Mouse (Mus musculus) ES-Bruce4 (cell line): ENCODE data around the gene Wrnip1. TPM values are rescaled to one million over a fixed set of nuclear protein-coding genes. Genes with fewer than 3 reads are reported as not detected.
"Not testable (repeated sequence)": the region's sequence is repeated elsewhere in the genome, so short reads cannot be mapped to it uniquely, and the experiment has no call there.

Experiments
- H3K27ac ChIP-seq: 2 replicates; pipeline ENCODE4 v1.5.1; 2012; ENCODE audit warnings: low read length, inconsistent platforms; ENCODE audit not compliant: insufficient read depth
- H3K27me3 ChIP-seq: 2 replicates; pipeline ENCODE4 v1.6.1; 2012; ENCODE audit warnings: mild to moderate bottlenecking, low read length, inconsistent platforms; ENCODE audit not compliant: control insufficient read depth, poor library complexity, insufficient read depth, severe bottlenecking
- H3K36me3 ChIP-seq: 2 replicates; pipeline ENCODE4 v1.6.1; 2012; ENCODE audit warnings: inconsistent platforms, mild to moderate bottlenecking, low read length, moderate library complexity; ENCODE audit not compliant: control insufficient read depth, poor library complexity, insufficient read depth, severe bottlenecking
- H3K4me1 ChIP-seq: one replicate; pipeline ENCODE4 v1.8.1; 2011; ENCODE audit warnings: low read length; ENCODE audit not compliant: control insufficient read depth, insufficient read depth
- H3K4me3 ChIP-seq: 2 replicates; pipeline ENCODE4 v1.5.1; 2011; ENCODE audit warnings: low read depth, mild to moderate bottlenecking, low read length
- H3K9ac ChIP-seq: 2 replicates; pipeline ENCODE4 v1.6.1; 2012; ENCODE audit warnings: low read depth, mild to moderate bottlenecking, inconsistent platforms; ENCODE audit not compliant: poor library complexity, severe bottlenecking
- H3K9me3 ChIP-seq: replicated peaks from 2 replicates; pipeline ENCODE4 v1.6.1; 2012; ENCODE audit warnings: mild to moderate bottlenecking, low read length, inconsistent platforms; ENCODE audit not compliant: control insufficient read depth, poor library complexity, insufficient read depth, severe bottlenecking
- CTCF ChIP-seq: IDR thresholded peaks from one replicate; pipeline ENCODE4 v1.8.1; 2011; ENCODE audit warnings: low read depth, low read length
- EP300 ChIP-seq: IDR thresholded peaks from 2 replicates; pipeline ENCODE4 v1.6.1; 2011; ENCODE audit warnings: low read depth, low read length; ENCODE audit not compliant: insufficient read depth
- POLR2A ChIP-seq: IDR thresholded peaks from one replicate; pipeline ENCODE4 v1.8.1; 2011; ENCODE audit warnings: low read length; ENCODE audit not compliant: insufficient read depth
- polyA plus RNA-seq: library from polyadenylated mRNA; stranded (reverse); fragments of >200 nt; gene quantifications from 2 replicates; pipeline ENCODE4 v1.2.4, GENCODE M21; 2011; ENCODE audit warnings: low read depth; ENCODE audit not compliant: missing spikeins, insufficient read depth, insufficient read length

Wrnip1 gene
- polyA plus RNA-seq, 1 experiment = 21.5 TPM

- no peaks in the 10 kb centered on the region for H3K36me3 ChIP-seq
- no peaks in the 10 kb centered on the region for H3K27me3 ChIP-seq
- no peak overlapping the region for H3K27ac ChIP-seq
- TF ChIP-seq POLR2A (no peak), CTCF (no peak), EP300 (no peak)
- no peak overlapping the region for H3K4me3 ChIP-seq
- no peak overlapping the region for H3K9ac ChIP-seq
- no peaks in the 10 kb centered on the region for H3K4me1 ChIP-seq
- no peaks in the 10 kb centered on the region for H3K9me3 ChIP-seq
Observed at GRCm38 (mm10) chr13:32863456-32863855, 61.6 kb downstream of the Wrnip1 start.

DNA sequence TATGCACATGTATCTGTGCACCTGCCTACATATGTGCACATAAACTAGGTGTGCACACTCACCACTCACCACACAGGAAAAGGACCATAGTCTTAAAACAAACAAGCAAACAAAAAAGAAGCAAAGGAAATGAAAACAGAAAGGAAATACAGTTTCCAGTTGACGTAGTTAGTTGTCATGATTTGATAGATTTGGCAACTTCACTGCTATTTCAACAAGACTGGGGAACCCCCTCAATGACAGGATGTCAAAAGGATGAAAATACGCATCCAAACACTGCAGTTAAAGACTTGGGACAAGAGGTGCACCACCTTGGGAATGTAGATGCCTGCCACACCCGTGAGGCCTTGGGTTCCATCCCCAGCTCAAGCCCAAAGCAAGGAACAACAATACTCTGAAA lies 62.7 kb downstream of the Wrnip1 start:
- H3K27ac ChIP-seq, H3K9ac ChIP-seq, H3K36me3 ChIP-seq, H3K4me3 ChIP-seq, H3K27me3 ChIP-seq, H3K4me1 ChIP-seq, H3K9me3 ChIP-seq: not testable (repeated sequence)

GRCm38 (mm10) chr13:32865591-32865990 lies 63.8 kb downstream of the Wrnip1 start:
- Histone ChIP-seq H3K27me3 (no peaks in the 10 kb centered on the region), H3K9me3 (no peaks in the 10 kb centered on the region), H3K4me1 (no peaks in the 10 kb centered on the region), H3K36me3 (no peaks in the 10 kb centered on the region), H3K27ac (no peak overlapping the region), H3K4me3 (no peak overlapping the region), H3K9ac (no peak overlapping the region)
- peak; percentile 33 for TF ChIP-seq CTCF
- no peak for TF ChIP-seq EP300

- Histone ChIP-seq H3K27me3 (no peaks in the 10 kb centered on the region), H3K9me3 (no peaks in the 10 kb centered on the region), H3K27ac (no peak overlapping the region), H3K4me1 (no peaks in the 10 kb centered on the region), H3K36me3 (no peaks in the 10 kb centered on the region), H3K9ac (no peak overlapping the region), H3K4me3 (no peak overlapping the region)
- TF ChIP-seq CTCF = peak; percentile 91
- no peak for TF ChIP-seq EP300
Observed at GRCm38 (mm10) chr13:32866484-32866883, 64.6 kb downstream of the Wrnip1 start.

- Histone ChIP-seq H3K4me3 (no peak overlapping the region), H3K9me3 (no peaks in the 10 kb centered on the region), H3K36me3 (no peaks in the 10 kb centered on the region), H3K9ac (no peak overlapping the region), H3K27ac (no peak overlapping the region), H3K4me1 (no peaks in the 10 kb centered on the region), H3K27me3 (no peaks in the 10 kb centered on the region)
- no peak for TF ChIP-seq EP300
- TF ChIP-seq CTCF = no peak
- TF ChIP-seq POLR2A = no peak
Observed at GRCm38 (mm10) chr13:32867030-32867429, 65.2 kb downstream of the Wrnip1 start.

DNA sequence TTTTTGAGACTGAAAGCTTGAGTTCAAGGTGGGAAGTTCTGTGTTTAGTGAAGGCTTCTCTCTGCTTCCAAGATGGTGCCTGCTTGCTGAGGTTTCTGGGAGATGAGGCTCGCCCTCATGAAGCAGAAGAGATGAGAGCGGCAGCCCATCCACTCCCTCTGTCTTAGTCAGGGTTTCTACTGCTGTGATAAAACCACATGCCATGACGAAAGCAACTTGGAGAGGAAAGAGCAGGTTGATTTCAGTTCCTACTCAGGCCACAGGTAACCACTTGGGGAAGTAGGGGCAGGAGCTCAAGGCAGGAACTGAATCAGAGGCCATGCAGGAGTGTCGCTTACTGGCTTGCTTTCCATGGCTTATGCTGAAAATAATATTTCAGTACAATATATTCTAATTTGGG lies 66.4 kb downstream of the Wrnip1 start:
- not testable (repeated sequence) for H3K36me3 ChIP-seq, H3K4me1 ChIP-seq, H3K9me3 ChIP-seq, H3K9ac ChIP-seq, H3K4me3 ChIP-seq, H3K27me3 ChIP-seq, H3K27ac ChIP-seq

- H3K36me3 ChIP-seq = no peaks in the 10 kb centered on the region
- H3K4me1 ChIP-seq = no peaks in the 10 kb centered on the region
- no peak overlapping the region for H3K9ac ChIP-seq
- H3K27ac ChIP-seq = no peak overlapping the region
- H3K4me3 ChIP-seq = no peak overlapping the region
- TF ChIP-seq EP300 (no peak), POLR2A (no peak)
- H3K27me3 ChIP-seq = no peaks in the 10 kb centered on the region
- H3K9me3 ChIP-seq = no peaks in the 10 kb centered on the region
Observed at GRCm38 (mm10) chr13:32868843-32869242, 67.0 kb downstream of the Wrnip1 start.

Other genes starting within 250 kb of the Wrnip1 start
- not detected in 2 replicates for gene Mylk4, start 18.1 kb upstream of the Wrnip1 start, polyA plus RNA-seq
- gene D930007J09Rik, start 811 bp downstream of the Wrnip1 start, polyA plus RNA-seq = not detected in 2 replicates
- 1.6 and 2.1 TPM in 2 replicates for gene Serpinb1a, start 49.1 kb downstream of the Wrnip1 start, polyA plus RNA-seq
- not detected in 2 replicates for gene Serpinb1c, start 96.2 kb downstream of the Wrnip1 start, polyA plus RNA-seq
- 2.3 and 6.1 TPM in 2 replicates for gene Serpinb6b, start 163.2 kb downstream of the Wrnip1 start, polyA plus RNA-seq
- 3.4 and 3.7 TPM in 2 replicates for gene Serpinb9, start 201.2 kb downstream of the Wrnip1 start, polyA plus RNA-seq
- gene Serpinb9b, start 225.4 kb downstream of the Wrnip1 start, polyA plus RNA-seq = 6.5 and 7.6 TPM in 2 replicates